Mouse (Mus musculus) layer of hippocampus, postnatal 36 days (tissue): Measurements from ENCODE around the gene Hip1r. TPM values are rescaled to one million over a fixed set of nuclear protein-coding genes. Genes with fewer than 3 reads are reported as not detected.

ENCODE experiments used
- DNase-seq, 2 experiments: peaks; one replicate each; pipeline ENCODE4 v3.0.0; 2022
- total RNA-seq, 2 experiments: library from RNA; stranded (reverse); gene quantifications; 2 replicates each; pipeline ENCODE4 v1.2.3; 2021

Hip1r gene
- total RNA-seq, result 10 to 100 TPM; 39.4 to 41.2 TPM

GRCm38 (mm10) chr5:123973299-123974178 is at the start of gene Hip1r:
Gene Hip1r (plus strand): TSS chr5:123973628.
- DNase-seq, result peak; percentile 60 to 66

DNA sequence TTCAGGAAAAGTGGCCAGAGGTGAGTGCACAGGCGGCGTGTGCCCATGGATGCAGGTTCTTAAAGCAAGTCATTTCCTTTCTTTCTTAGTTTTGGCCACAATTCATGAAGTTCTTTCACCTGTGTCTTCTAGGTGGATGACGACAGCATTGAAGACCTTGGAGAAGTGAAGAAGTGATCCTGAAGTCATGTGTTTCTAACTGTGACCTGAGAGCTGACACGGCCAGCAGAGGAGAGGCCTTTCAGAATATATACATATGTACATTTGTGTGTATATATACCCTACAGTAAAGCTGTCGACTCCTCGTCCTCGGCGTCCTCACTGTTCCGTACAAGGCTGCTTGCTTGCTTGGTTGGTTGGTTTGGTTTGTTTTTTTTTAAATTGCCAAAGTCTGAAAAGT is 46.3 kb upstream of the Hip1r start, which contains the start of gene Gm43518:
Gene Gm43518 (plus strand): TSS at position 301 of the 400 bp plus-strand sequence.
- DNase-seq, result no peak

GRCm38 (mm10) chr5:123930508-123930989 is 42.9 kb upstream of the Hip1r start, which contains the start of gene Ccdc62:
Gene Ccdc62 (plus strand): TSS chr5:123930679.
- DNase-seq, result peak; percentile 88 to 89

DNA sequence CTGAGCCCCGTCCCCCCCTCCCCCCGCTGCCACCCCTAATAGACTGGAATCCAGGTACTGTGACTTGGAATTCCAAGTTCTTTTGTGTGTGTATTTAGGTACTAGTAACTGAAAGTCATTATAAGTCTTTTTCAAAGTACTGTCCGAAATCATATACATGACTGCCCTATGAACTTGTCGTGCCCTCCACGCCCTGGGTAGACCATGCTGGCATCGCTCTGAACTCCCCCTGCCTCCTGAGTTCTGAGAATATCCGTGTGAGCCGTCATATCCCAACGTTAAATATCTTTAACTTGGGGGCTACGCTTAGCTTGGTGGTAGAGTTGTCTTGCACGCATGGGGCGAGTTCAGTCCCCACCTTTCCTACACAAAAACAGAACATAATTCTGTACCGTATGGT is 42.3 kb upstream of the Hip1r start:
- no peak for DNase-seq

- DNase-seq, result no peak
Measured at GRCm38 (mm10) chr5:123932927-123933326, 40.5 kb upstream of the Hip1r start.

DNA sequence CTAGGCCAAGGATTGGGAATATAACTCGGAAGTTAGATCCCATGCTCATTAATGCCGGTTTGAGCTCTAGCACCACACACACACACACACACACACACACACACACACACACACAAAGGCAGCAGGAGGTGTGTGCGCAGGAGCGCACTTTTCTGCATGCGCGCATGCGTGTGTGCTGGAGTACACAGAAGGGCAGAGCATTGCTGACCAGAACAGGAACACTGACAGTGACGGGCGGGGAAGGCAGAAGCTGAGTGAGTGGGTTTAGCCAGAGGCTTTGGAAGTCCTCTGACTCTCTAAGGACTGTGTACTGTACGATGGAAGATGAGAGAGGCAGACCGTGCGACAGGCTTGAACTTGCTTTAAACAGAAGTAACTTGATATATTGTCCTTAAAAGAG is 39.9 kb upstream of the Hip1r start:
- no peak for DNase-seq

GRCm38 (mm10) chr5:123933957-123934591 is 39.4 kb upstream of the Hip1r start:
- DNase-seq, result no peak

GRCm38 (mm10) chr5:123935931-123936330 is 37.5 kb upstream of the Hip1r start:
- no peak for DNase-seq

DNA sequence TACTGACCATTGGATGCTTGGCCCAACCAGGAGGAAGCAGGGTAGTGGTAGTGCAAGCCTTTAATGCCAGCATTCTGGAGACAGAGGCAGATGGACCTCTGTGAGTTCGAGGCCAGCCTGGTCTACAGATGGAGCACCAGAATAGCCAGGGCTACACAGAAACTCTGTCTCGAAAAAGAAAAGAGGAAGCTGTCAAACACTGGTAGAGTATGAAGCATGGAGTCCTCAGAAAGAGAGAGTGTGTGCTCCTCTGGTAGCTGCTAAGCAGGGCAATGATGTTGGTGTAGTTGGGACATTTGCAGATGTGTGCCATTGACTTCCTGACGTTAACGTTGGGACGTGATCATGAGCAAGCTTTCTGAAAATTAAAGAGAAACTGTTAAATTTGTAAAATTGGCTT is 34.9 kb upstream of the Hip1r start:
- no peak for DNase-seq

DNA sequence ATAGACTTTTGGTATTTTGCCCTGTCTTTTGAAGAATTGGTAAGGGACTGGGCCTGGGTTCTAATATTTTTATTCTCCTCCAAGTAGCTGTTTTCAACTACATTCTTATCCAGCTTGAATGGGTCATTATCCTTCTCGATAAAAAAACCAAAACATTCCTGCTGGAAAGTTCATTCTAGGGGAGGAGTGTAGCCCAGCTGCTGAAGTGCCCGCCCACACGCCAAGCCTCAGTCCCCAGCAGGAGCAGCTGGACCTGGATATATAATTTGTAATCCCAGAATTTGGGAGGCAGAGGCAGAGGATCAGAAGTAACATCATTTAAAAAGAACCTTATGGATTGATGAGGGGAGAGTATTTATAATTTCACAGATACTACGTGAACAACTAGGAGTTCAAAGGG is 26.9 kb upstream of the Hip1r start:
- no peak for DNase-seq

DNA sequence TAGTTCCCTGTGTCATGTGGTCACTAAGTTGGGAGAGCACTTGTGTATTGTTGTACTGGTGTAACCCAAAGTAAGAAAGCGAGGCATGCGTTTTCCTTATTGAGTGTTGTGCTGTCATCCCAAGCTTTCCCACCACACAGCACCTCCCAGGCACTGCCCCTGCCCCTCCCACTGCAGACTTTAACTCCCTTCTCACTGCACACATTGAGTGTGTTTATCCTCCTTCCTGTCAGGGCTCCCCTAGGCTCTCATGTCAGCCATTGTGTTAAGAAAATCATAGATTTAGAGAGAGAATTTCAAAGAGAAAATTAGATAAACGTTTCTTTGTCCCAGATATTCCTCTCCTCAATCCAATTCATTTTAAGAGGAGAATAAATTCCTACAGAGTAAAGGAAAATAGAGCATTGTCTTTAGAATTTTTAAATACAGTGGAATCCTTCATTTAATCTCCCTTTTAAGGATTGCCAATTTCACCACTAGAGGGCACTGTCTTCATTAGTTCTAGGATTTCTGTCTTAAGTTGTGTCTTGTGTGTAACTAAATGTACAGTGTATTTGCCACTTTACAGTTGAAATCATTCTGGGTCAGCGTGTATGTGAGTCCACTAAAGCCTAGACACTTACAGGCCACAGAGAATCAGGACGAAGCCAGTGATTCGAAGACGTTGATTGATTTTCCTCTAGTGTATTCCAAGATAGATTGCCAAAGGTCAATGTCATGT is 26.2 kb upstream of the Hip1r start:
- DNase-seq, result no peak

DNA sequence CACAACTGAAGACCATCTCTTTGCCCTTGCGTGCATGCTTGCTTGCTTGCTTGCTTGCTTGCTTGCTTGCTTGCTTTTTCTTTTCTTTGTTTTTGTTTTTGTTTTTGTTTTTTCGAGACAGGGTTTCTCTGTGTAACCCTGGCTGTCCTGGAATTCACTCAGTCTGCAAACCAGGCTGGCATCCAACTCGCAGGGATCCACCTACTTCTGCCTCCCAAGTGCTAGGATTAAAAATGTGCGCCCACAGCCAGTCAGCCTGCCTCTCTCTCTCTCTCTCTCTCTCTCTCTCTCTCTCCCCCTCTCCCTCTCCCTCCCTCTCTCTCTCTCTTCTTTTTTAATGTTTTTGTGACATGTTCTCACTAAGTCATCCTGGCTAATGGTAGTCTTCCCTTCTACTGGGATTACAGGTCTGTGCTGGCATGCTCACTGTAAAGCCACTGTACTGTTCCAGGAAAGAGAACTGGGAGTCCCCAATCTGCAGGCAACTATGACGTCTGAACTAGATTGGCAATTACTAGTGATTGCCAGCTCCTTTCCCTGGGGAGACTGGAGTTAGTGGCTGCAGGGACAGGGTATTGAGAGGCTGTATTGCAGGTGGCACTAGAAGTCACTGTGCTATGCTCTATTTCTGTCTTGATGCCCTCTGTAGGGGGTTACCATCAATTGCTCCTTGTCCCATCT is 20.9 kb upstream of the Hip1r start:
- peak; percentile 32 to 48 for DNase-seq

- no peak for DNase-seq
Measured at GRCm38 (mm10) chr5:123957213-123957612, 16.2 kb upstream of the Hip1r start.

- DNase-seq, result no peak
Measured at GRCm38 (mm10) chr5:123959018-123959417, 14.4 kb upstream of the Hip1r start.

DNA sequence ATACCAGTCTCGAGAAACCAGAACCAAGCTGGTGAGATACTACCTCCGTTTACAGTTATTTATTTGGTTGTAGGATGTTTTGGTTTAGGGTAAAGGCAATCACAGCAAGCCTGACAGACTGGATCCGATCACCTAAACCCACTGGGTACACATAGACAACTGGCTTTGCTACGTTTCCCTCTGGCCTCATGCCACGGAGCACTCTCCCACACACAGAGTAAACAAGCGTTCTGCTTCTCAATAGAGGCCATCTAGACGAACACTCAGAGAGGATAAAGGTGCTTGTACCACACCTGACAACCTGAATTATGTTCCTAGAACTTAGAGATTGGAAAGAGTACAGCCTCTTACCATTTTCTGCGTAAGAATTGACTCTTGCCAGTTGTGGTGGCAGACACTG is 13.3 kb upstream of the Hip1r start:
- no peak for DNase-seq

DNA sequence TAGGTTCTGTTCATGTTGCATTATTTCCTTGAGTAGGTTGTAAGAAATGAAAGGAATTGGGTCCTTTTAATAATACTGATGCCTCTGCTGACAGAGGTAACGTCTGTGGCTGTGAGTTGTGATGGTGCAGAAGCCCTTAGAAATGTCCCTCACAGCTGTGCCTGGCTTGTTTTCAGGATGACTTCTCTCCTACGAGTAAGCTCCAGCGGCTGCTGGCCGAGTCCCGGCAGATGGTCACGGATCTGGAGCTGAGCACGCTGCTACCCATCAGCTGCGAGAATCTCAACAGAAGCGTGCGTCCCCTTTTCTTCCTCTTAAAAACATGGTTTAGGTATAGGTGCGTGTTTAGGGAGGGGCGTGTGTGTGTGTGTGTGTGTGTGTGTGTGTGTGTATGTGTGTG is 12.4 kb upstream of the Hip1r start:
- no peak for DNase-seq

- DNase-seq, result no peak
Measured at GRCm38 (mm10) chr5:123964208-123964607, 9.2 kb upstream of the Hip1r start.

GRCm38 (mm10) chr5:123966759-123967158 is 6.7 kb upstream of the Hip1r start:
- DNase-seq, result no peak

GRCm38 (mm10) chr5:123968468-123968867 is 5.0 kb upstream of the Hip1r start:
- no peak for DNase-seq

DNA sequence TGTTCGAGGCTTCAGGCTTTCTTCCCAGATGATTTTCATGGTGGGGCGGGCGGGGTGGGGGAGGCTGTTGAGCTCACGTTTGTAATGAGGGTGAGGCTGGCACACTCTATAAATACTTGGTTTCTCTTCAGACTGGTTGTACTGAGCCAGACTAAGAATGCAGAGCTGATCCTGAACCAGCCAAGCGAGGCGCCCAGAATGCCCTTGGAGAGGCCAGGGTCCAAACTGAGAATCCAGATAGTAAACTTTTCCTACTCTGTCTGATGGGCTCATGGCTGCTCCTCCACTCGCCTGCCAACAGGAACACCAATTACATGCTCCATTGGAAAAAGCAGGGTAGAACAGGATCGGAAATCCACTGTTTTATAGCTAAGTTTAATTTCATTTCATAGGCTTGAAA is 4.2 kb upstream of the Hip1r start:
- DNase-seq, result no peak

GRCm38 (mm10) chr5:123970576-123970975 is 2.9 kb upstream of the Hip1r start:
- DNase-seq, result no peak

DNA sequence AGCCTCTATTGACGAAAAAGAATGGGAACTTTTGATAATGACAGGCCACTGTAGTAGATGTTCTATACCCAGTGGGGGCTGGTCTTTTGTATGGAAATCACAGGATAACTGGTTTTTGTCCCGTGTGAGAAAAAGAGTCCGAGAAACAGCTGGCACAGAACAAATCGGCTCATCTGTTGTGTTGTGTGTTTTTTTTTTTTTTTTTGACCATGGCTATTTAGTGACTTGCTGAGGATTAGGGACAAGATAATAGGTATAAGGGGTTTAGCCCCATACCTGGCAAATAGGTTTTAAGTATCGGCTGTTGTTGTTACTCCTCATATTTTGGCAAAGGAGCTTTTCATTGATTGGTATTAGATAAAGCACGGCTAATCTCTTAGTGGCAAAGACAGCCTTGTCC is 975 bp upstream of the Hip1r start:
- DNase-seq, result no peak

GRCm38 (mm10) chr5:123974179-123974485 is 704 bp downstream of the Hip1r start:
- DNase-seq, result no peak
